Mouse (Mus musculus) layer of hippocampus, adult 9-10 months (tissue): ENCODE measurements at regions not wholly inside any gene's neighbourhood (a gene's known extent, or its start where the extent isn't known, plus 50 kb on each side); places are given as distances from the start of the nearest gene placed in this dataset.

Experiments
- DNase-seq: peaks from one replicate; pipeline ENCODE4 v3.0.0; 2022; ENCODE audit warnings: low spot score

GRCm38 (mm10) chr5:119059223-119059622 lies 498.7 kb downstream of the Med13l start:
- DNase-seq: no peak

DNA sequence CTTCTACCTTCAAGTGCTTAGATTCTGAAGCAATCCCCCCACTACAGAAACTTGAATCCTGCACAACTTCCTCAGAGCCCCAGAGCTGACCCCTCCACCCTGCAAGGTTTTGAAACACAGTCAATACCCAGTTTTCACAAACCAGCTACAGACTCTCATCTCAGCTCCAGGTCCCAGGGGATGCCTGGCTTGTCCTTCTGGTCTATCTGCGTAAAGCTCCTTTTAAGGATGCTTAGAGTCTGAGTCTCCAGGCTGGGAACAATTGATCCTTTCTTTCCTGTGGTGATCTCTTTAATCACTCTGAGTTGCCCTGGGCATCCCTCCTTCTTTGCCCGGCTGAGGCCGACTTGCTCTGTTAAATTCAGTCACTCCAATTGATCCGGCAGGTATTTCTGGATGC lies 500.4 kb downstream of the Med13l start:
- DNase-seq: no peak

DNA sequence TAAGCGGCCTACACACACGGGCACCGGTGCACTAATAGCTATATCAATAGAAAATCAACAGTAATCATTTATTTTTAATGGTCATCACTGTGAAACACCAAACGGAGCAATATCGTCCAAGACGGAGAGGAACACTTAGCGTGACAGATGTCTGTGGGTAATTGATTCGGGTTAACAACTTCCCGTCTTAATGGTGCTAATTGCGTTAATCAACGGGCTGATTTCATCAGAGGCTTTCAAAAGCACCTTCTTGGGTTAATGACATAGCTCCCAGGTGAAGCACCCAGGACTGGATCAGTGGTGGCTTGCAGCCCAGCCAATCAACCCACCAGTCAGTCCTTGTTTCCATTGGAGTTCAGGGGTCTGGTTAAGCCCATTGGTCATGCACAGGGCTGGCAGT lies 502.0 kb downstream of the Med13l start:
- DNase-seq: no peak

DNA sequence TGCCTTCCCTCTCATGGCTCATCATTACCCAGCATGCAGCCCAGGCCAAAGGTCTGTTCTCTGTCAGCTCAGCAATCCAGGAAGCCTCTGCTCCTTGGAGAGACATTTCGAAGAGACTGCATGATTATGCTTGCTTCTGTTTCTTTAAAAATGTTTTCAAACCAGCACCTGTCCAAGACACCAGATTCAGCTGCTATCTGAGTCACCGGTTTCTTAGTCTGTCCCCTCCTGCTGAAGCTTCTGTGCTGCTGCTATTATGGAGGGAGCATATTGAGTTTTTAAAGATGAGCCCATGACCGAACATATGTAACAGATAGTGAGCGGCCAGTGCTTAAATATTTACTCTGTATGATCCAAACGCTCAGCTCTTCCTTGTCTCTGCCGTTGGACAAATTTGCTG lies 506.2 kb downstream of the Med13l start:
- no peak for DNase-seq

DNA sequence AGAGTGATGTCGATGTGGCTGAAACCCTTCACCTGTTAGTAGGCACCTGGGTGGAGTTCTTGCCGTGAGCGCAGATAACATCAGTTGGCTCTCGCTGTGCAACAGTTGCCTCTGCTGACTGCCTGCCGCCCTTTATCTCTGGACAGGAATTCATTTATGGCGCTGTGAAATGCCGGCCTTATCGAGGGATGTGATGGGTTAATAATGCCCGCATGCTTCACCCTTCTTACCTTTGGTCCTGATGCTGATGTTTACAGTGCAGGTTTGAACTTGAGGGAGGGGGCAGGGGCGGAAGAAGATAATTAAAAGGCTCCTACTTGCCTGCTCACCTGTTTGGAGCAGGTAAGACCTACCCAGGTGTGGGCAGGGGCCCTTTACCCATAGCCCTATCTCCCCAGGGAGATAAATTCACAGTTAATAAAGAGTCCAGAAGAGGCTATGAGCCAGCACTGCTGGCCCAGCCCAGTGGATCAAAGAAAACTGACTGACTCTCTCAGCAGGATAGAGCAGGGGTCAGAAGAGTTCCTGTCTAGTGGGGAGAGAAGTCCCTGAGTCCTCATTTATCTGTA lies 509.4 kb downstream of the Med13l start:
- no peak for DNase-seq

GRCm38 (mm10) chr5:119072712-119073111 lies 512.2 kb downstream of the Med13l start:
- DNase-seq: no peak

DNA sequence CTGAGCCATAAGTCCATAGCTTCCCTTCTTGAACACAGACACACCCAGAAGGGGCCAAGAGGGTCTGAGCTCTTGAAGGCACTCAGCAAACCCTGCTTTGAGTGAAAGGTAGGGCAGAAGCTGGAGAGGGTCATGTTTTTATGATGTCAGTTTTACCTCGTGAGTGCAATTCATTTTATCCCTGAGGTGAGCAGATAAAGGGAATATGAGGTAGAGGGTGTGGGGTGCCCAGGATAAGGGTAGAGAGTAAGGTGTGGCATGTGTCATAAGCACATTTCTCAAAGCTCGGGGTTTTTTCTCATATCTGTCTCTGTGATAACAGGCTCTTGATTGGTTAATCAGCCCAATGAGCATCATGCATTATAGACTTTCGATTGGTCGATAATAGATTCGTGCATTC lies 520.3 kb downstream of the Med13l start:
- no peak for DNase-seq

- no peak for DNase-seq
Measured at GRCm38 (mm10) chr5:119082895-119083294, 522.4 kb downstream of the Med13l start.

- no peak for DNase-seq
Measured at GRCm38 (mm10) chr5:119097576-119098193, 537.2 kb downstream of the Med13l start.

DNA sequence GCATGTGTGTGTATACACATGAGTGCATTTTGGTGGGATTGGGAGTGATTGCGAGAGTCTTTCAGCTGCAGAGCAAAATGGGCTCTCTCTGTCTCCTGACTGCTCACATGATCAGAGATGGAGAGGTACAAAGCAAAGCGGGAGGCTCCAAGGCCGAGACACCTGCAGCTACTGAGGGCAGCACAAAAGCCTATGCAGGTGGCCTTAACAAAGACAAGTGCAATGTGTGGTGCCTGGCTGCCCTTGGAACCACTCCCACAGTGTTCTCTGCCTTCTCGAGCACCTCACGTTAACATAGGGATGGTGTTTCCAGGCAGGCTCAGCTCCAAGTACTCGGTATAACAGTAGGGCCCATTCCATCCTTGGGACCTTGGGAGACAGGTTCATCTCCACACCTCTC lies 539.3 kb downstream of the Med13l start:
- DNase-seq: no peak

DNA sequence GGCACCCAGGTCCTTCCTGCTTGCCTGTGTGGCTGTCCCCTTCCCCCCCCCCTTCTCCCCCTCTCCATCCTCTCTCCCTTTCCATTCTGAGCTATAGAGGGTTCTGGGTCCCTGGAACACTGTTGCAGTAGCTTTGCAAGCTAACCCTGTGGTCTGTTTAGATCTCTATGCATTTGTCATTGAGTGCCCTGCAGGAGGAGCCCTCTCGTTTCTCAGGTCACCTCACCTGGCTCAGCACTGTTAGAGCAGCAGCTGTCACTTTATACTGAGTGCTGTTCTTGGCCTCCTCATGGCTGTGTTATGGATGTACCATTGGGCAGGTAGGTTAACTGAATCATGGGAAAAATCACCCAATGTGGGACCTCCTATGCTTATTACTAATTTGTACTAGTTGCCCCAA lies 543.0 kb downstream of the Med13l start:
- DNase-seq: no peak

- DNase-seq: no peak
Measured at GRCm38 (mm10) chr5:119107898-119108297, 547.4 kb downstream of the Med13l start.

DNA sequence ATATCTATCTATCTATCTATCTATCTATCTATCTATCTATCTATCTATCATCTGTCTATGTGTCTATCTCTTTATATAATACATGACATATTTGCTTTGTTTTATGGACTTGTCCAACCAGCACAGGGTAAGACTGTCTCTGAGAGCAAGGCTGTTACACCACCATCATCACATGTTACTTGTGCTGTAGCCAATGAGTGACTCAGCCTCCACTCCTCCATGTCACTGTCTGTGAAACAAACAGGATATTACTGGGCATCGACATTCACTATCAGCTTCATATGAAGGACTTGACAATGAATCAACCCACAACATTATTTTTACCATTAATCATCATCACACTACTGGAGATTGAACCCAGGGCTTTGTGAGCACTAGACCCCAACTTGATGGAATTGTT lies 549.0 kb downstream of the Med13l start:
- DNase-seq: no peak

GRCm38 (mm10) chr5:119114074-119114473 lies 553.6 kb downstream of the Med13l start:
- DNase-seq: no peak

GRCm38 (mm10) chr5:119125745-119126144 lies 544.7 kb upstream of the Tbx3 start:
- DNase-seq: no peak

GRCm38 (mm10) chr5:119130176-119130575 lies 540.3 kb upstream of the Tbx3 start:
- DNase-seq: no peak

- DNase-seq: no peak
Measured at GRCm38 (mm10) chr5:119131461-119131860, 539.0 kb upstream of the Tbx3 start.

DNA sequence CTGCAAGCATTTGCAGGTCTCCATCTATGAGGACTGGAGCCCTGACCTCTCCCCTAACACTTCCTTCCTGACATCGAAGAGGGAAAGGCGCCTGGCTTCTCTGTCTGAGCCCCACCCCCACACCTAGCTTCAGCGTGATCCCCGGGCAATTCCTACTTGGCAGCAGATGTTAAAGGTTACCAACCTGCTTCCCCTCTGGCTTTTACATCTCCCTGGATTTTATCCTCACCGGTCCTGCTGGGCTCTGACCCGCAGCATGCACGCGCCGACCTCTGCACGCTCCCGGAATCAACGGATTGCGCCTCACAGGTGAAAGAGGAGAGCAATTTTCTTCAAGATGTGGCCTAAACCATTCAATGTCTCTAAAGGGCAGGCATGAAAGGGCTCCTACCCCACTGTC lies 537.1 kb upstream of the Tbx3 start:
- DNase-seq: no peak

DNA sequence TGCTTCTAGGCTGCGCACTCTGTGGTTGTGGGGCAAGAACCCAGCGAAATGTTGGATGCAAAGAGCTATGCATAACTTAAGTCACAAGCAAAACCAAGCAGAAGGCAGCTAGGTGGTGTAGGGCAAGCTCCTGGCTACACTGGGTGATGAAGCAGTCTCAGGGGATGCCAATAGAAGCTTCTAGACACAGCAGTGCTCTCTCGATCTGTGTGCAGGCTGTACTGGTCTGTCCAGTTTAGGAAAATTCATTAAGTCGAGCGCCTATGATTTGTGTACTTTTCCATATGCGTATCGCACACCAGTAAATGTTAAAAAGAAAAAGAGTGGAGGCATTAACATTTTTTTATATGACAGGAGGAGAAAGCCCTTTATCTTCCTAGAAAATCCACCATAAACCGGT lies 533.6 kb upstream of the Tbx3 start:
- DNase-seq: no peak

- DNase-seq: no peak
Measured at GRCm38 (mm10) chr5:119137409-119137808, 533.1 kb upstream of the Tbx3 start.

- DNase-seq: no peak
Measured at GRCm38 (mm10) chr5:119137821-119138221, 532.6 kb upstream of the Tbx3 start.

DNA sequence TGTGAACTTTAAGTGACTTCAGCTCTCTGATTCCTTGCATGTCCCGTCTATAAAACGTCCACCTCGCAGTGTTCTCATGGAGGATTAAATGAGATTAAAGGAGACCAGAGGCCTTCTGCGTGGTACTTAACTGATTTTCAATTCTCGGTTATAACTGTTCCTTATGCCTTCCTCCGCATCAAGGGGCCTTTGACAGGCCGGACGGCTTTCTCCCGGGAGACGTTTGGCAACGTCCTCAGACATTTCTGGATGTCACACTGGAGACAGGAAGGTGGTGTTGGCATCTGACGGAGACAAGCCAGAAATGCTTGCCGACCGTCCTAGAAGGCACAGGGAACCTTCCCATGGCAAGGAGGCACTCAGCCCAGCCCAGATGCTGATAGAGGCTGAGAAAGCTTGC lies 532.2 kb upstream of the Tbx3 start:
- no peak for DNase-seq

DNA sequence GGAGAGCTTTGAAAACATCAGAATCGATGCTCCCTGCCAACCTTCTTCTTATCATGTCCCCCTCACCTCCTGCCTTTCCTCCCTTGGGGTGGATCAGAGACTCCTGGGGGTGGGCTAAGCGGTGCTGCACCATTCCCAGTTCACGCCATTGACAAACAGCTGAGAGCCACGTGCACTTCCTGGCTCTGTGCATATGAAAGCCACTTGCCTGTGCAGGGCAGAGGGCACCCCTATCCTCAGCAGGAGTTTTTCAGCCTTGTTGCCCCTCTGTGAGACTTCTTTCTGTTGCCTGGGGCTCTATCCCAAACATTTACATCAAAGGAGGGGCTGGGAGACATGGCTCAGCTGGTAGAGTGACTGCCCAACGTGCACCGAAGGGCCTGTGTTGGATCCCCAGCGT lies 531.1 kb upstream of the Tbx3 start:
- no peak for DNase-seq

GRCm38 (mm10) chr5:119139816-119140215 lies 530.7 kb upstream of the Tbx3 start:
- no peak for DNase-seq
